Mouse (Mus musculus): Measurements from ENCODE around the gene Plxna3. TPM values are rescaled to one million over a fixed set of nuclear protein-coding genes. Genes with fewer than 3 reads are reported as not detected.

Plxna3 gene
- polyA plus RNA-seq, 1 experiment = 2.1 TPM

GRCm38 (mm10) chrX:74296538-74297448 lies 32.1 kb upstream of the Plxna3 start, which contains the start of gene Atp6ap1:
Gene Atp6ap1, plus strand, starts transcription at chrX:74297097.
- H3K36me3 ChIP-seq (ENCODE audit: control insufficient read depth, insufficient read depth, low read length) = no peaks in the 10 kb centered on the region
- no peaks in the 10 kb centered on the region; the same call in 1 of the 2 replicates for H3K4me1 ChIP-seq (ENCODE audit: control insufficient read depth, insufficient read depth, low read length)
- no peak; the same call in 1 of the 2 replicates for TF ChIP-seq POLR2A (IDR thresholded peaks at IDR 0.05; ENCODE audit: control insufficient read depth, low read depth, low read length)
- no peak for TF ChIP-seq CTCF (IDR thresholded peaks at IDR 0.05; ENCODE audit: control insufficient read depth, insufficient read depth, insufficient replicate concordance, low read depth, low read length)
- no peaks in the 10 kb centered on the region for H3K27me3 ChIP-seq (ENCODE audit: control insufficient read depth, insufficient read depth, low read length)
- peak within 1 kb of the TSS; percentile 90 for H3K4me3 ChIP-seq (ENCODE audit: control insufficient read depth, low read depth, low read length)
- peak within 1 kb of the TSS; percentile 69 for H3K27ac ChIP-seq (ENCODE audit: control insufficient read depth, insufficient read depth, low read depth, low read length)

DNA sequence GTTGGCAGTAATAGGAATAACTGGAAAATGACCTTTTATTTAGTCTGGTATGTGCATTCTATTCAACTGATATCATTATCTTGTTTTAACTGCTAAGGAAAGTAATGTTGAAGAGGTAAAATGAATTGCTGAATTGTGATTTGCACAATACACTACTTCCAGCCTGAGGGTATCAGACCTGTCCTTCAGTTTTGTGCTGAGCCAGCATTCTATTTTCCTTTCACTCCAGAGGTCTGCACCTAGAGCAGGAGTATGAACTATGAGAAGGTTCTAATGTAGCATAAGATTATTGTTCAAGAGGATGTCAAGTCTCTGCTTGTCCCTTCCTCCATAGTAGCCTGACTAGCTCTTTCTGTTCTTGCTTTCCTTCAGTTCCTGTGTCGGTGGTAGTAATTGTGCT lies 30.5 kb upstream of the Plxna3 start:
- H3K36me3 ChIP-seq (ENCODE audit: control insufficient read depth, insufficient read depth, low read length) = no peaks in the 10 kb centered on the region
- H3K27me3 ChIP-seq (ENCODE audit: control insufficient read depth, insufficient read depth, low read length) = no peaks in the 10 kb centered on the region
- no peaks in the 10 kb centered on the region; the same call in 1 of the 2 replicates for H3K4me1 ChIP-seq (ENCODE audit: control insufficient read depth, insufficient read depth, low read length)
- no peak overlapping the region for H3K4me3 ChIP-seq (ENCODE audit: control insufficient read depth, low read depth, low read length)
- no peak for TF ChIP-seq POLR2A (IDR thresholded peaks at IDR 0.05; ENCODE audit: control insufficient read depth, low read depth, low read length)
- TF ChIP-seq CTCF (IDR thresholded peaks at IDR 0.05; ENCODE audit: control insufficient read depth, insufficient read depth, insufficient replicate concordance, low read depth, low read length) = no peak
- H3K27ac ChIP-seq (ENCODE audit: control insufficient read depth, insufficient read depth, low read depth, low read length) = no peak overlapping the region

DNA sequence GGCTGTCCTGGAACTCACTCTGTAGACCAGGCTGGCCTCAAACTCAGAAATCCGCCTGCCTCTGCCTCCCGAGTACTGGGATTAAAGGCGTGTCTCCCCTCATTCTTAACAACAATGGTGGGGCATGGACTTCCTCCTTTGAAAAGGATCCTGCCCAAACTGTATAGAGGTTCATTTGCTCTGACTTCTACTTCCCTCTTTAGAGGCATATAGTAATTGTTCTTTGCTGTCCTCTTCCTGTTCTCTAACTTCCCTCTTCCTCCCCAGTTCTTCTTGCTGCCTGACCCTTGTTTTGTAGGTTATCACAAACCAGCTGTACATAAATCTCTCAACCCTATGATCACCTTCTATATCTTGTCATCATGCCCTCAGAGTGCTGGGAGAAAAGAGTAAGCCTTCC lies 29.1 kb upstream of the Plxna3 start:
- Histone ChIP-seq H3K36me3 (ENCODE audit: control insufficient read depth, insufficient read depth, low read length) (no peaks in the 10 kb centered on the region), H3K4me3 (ENCODE audit: control insufficient read depth, low read depth, low read length) (no peak overlapping the region), H3K27me3 (ENCODE audit: control insufficient read depth, insufficient read depth, low read length) (no peaks in the 10 kb centered on the region), H3K4me1 (ENCODE audit: control insufficient read depth, insufficient read depth, low read length) (no peaks in the 10 kb centered on the region; the same call in 1 of the 2 replicates), H3K27ac (ENCODE audit: control insufficient read depth, insufficient read depth, low read depth, low read length) (no peak overlapping the region)
- no peak for TF ChIP-seq POLR2A (IDR thresholded peaks at IDR 0.05; ENCODE audit: control insufficient read depth, low read depth, low read length)
- no peak for TF ChIP-seq CTCF (IDR thresholded peaks at IDR 0.05; ENCODE audit: control insufficient read depth, insufficient read depth, insufficient replicate concordance, low read depth, low read length)

GRCm38 (mm10) chrX:74304867-74305700 lies 23.8 kb upstream of the Plxna3 start, which contains the start of gene Gdi1:
Gene Gdi1, plus strand, starts transcription at chrX:74304998.
- no peaks in the 10 kb centered on the region for H3K36me3 ChIP-seq (ENCODE audit: control insufficient read depth, insufficient read depth, low read length)
- TF ChIP-seq CTCF (IDR thresholded peaks at IDR 0.05; ENCODE audit: control insufficient read depth, insufficient read depth, insufficient replicate concordance, low read depth, low read length) = no peak
- peak; percentile 51; the same call in 1 of the 2 replicates for TF ChIP-seq POLR2A (IDR thresholded peaks at IDR 0.05; ENCODE audit: control insufficient read depth, low read depth, low read length)

GRCm38 (mm10) chrX:74312540-74313464 lies 16.1 kb upstream of the Plxna3 start, which contains the start of gene Fam50a:
Gene Fam50a, plus strand, starts transcription at chrX:74313033.
- TF ChIP-seq CTCF (IDR thresholded peaks at IDR 0.05; ENCODE audit: control insufficient read depth, insufficient read depth, insufficient replicate concordance, low read depth, low read length) (no peak), POLR2A (IDR thresholded peaks at IDR 0.05; ENCODE audit: control insufficient read depth, low read depth, low read length) (peak; percentile 47; the same call in 1 of the 2 replicates)
- Histone ChIP-seq H3K36me3 (ENCODE audit: control insufficient read depth, insufficient read depth, low read length) (no peaks in the 10 kb centered on the region), H3K27ac (ENCODE audit: control insufficient read depth, insufficient read depth, low read depth, low read length) (peak within 1 kb of the TSS; percentile 55), H3K4me3 (ENCODE audit: control insufficient read depth, low read depth, low read length) (peak within 1 kb of the TSS; percentile 89), H3K27me3 (ENCODE audit: control insufficient read depth, insufficient read depth, low read length) (no peaks in the 10 kb centered on the region), H3K4me1 (ENCODE audit: control insufficient read depth, insufficient read depth, low read length) (no peaks in the 10 kb centered on the region)

More at GRCm38 (mm10) chrX:74304867-74305700, 23.8 kb upstream of the Plxna3 start, which contains the start of gene Gdi1:
- H3K4me1 ChIP-seq (ENCODE audit: control insufficient read depth, insufficient read depth, low read length) = peaks cover 3% of the 10 kb centered on the region; the same call in 1 of the 2 replicates
- H3K27ac ChIP-seq (ENCODE audit: control insufficient read depth, insufficient read depth, low read depth, low read length) = peak within 1 kb of the TSS; percentile 91
- H3K4me3 ChIP-seq (ENCODE audit: control insufficient read depth, low read depth, low read length) = peak within 1 kb of the TSS; percentile 92
- H3K27me3 ChIP-seq (ENCODE audit: control insufficient read depth, insufficient read depth, low read length) = no peaks in the 10 kb centered on the region

GRCm38 (mm10) chrX:74329215-74329671 lies 377 bp downstream of the Plxna3 start:
- no peak overlapping the region; the same call in 1 of the 2 replicates for H3K27ac ChIP-seq (ENCODE audit: control insufficient read depth, insufficient read depth, low read depth, low read length)
- H3K4me3 ChIP-seq (ENCODE audit: control insufficient read depth, low read depth, low read length) = peak overlapping the region; percentile 64
- H3K27me3 ChIP-seq (ENCODE audit: control insufficient read depth, insufficient read depth, low read length) = no peaks in the 10 kb centered on the region
- H3K36me3 ChIP-seq (ENCODE audit: control insufficient read depth, insufficient read depth, low read length) = no peaks in the 10 kb centered on the region
- no peak for TF ChIP-seq POLR2A (IDR thresholded peaks at IDR 0.05; ENCODE audit: control insufficient read depth, low read depth, low read length)
- no peak for TF ChIP-seq CTCF (IDR thresholded peaks at IDR 0.05; ENCODE audit: control insufficient read depth, insufficient read depth, insufficient replicate concordance, low read depth, low read length)
- H3K4me1 ChIP-seq (ENCODE audit: control insufficient read depth, insufficient read depth, low read length) = peaks cover 3% of the 10 kb centered on the region; the same call in 1 of the 2 replicates

Measured in testis, adult 2 months (tissue).